Mouse (Mus musculus) hindbrain, embryonic 13.5 days (tissue): ENCODE results near the gene Nmnat2. TPM values are rescaled to one million over a fixed set of nuclear protein-coding genes. Genes with fewer than 3 reads are reported as not detected.

ENCODE experiments used
- ATAC-seq: fragments of 200-750 bp; cut with Nextera tagmentation; 2 replicates; pipeline ENCODE4 v1.8.0; 2017; ENCODE audit warnings: moderate TSS enrichment; ENCODE audit not compliant: low FRiP score
- H3K27ac ChIP-seq: fragments of 300-500 bp; sonication (generic); 2 replicates; pipeline ENCODE4 v1.5.1; 2015; ENCODE audit warnings: inconsistent platforms, mild to moderate bottlenecking, moderate library complexity
- H3K27me3 ChIP-seq: fragments of 300-500 bp; sonication (generic); 2 replicates; pipeline ENCODE4 v1.6.1; 2015; ENCODE audit warnings: mild to moderate bottlenecking, inconsistent platforms
- H3K36me3 ChIP-seq: fragments of 300-500 bp; sonication (generic); 2 replicates; pipeline ENCODE4 v1.6.1; 2015; ENCODE audit warnings: mild to moderate bottlenecking, inconsistent platforms
- H3K4me1 ChIP-seq: fragments of 300-500 bp; sonication (generic); replicated peaks from 2 replicates; pipeline ENCODE4 v1.6.1; 2015; ENCODE audit warnings: inconsistent platforms
- H3K4me2 ChIP-seq: fragments of 300-500 bp; sonication (generic); 2 replicates; pipeline ENCODE4 v1.6.1; 2015; ENCODE audit warnings: inconsistent platforms, mild to moderate bottlenecking, moderate library complexity
- H3K4me3 ChIP-seq: fragments of 300-500 bp; sonication (generic); 2 replicates; pipeline ENCODE4 v1.5.1; 2015; ENCODE audit warnings: mild to moderate bottlenecking, inconsistent platforms
- H3K9ac ChIP-seq: fragments of 300-500 bp; sonication (generic); 2 replicates; pipeline ENCODE4 v1.6.1; 2015; ENCODE audit warnings: mild to moderate bottlenecking, inconsistent platforms
- H3K9me3 ChIP-seq: fragments of 300-500 bp; sonication (generic); 2 replicates; pipeline ENCODE4 v1.6.1; 2016; ENCODE audit warnings: inconsistent platforms
- WGBS: fragments of 180-500 bp; shearing (Covaris S2); methylation state at CpG from one replicate; pipeline ENCODE4 v1.1.7; 2015; 5-methylcytosine and 5-hydroxymethylcytosine counted together
- polyA plus RNA-seq: library from polyadenylated mRNA; unstranded; fragments of >200 nt; fragmentation: Nextera tagmentation; extraction: Ambion mirVana; gene quantifications from 2 replicates; pipeline ENCODE4 v1.2.1, GENCODE M21; 2015

Nmnat2 gene
- polyA plus RNA-seq, 1 experiment from 2014 or later = 68.0 TPM

DNA sequence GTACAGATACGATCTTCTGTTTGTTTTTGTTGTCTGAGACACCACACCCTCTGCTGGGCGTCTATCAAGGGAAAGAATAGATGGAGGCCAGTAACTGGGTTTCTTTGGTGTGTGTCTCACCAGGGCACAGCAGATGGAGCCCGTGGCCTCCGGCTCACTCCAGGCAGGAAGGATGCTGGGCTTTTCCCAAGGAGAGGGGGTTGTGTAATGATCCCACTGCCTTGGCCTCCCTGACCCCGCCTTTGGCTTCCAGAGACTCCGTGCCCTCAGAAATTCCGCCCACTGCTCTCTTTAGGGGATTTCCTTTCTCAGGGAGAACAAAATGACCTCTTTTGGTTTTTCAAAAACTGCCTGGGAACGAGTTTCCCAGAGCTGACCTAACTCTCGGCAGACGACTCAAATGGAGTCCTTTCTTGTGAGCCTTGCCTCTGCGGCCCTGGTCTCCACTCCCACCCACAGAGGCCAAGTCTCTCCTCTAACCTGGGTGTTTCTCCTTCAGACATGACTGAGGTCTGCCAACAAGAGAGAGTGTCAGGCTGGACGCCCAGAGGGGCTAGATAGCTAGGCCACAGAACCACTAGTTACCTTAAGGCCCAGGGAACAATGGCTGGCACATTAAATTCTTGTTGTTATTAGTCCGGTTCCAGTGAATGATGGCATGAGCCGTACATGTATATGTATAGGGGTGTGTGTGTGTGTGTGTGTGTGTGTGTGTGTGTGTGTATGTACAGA, 93.5 kb downstream of the Nmnat2 start:
- Histone ChIP-seq H3K4me2 (no peak overlapping the region), H3K9me3 (no peaks in the 10 kb centered on the region), H3K4me1 (peaks cover 46% of the 10 kb centered on the region), H3K4me3 (no peak overlapping the region), H3K9ac (no peak overlapping the region), H3K27me3 (peaks cover 48% of the 10 kb centered on the region), H3K36me3 (no peaks in the 10 kb centered on the region), H3K27ac (peak overlapping the region; percentile 19; the same call in 1 of the 2 replicates)
- ATAC-seq = no peak
- WGBS = 12% methylated on average over 14 of the region's 14 CpGs

DNA sequence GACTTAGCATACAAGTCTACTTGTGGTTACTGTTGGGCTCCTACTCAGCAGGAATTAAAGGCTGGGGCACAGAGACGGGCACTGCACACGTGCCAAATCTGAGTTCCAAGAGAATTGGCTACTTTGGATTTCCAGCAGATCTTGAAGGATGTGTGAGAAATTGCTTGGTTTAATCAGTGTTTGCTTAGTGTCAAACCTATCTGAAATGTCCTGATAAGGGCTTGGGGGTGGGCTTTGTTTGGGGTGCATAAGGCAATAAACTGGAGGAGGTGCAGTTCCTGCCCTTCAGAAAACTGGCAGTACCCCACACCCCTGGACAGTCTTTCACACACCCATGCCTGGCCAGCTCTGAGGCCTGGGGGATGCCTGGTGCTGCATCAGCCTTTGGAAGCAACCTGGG, 94.7 kb downstream of the Nmnat2 start:
- no peaks in the 10 kb centered on the region for H3K36me3 ChIP-seq
- peaks cover 45% of the 10 kb centered on the region for H3K4me1 ChIP-seq
- no peak overlapping the region for H3K27ac ChIP-seq
- peaks cover 42% of the 10 kb centered on the region for H3K27me3 ChIP-seq
- no peak overlapping the region for H3K4me2 ChIP-seq
- H3K4me3 ChIP-seq = no peak overlapping the region
- WGBS = 60% methylated on average over 2 of the region's 2 CpGs
- no peak for ATAC-seq
- no peak overlapping the region for H3K9ac ChIP-seq
- no peaks in the 10 kb centered on the region for H3K9me3 ChIP-seq

DNA sequence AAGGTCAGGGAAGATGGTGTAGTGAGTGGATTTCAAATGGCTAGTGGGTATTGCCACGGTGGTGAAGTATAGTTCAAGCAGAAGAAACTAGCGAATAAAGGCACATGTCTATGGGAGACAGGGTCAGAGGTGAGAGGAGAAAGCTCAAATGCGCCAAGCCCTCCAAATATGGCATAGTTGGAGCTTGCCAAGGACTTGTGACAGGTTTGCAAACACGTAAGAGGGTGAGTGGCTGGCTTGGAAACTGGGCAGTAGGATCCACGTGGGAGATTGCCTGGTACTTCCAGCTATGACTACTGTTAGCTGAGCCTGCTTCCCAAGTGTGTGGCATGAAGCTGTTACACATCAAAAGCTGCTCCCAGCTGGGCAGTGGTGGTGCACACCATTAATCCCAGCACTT, 96.7 kb downstream of the Nmnat2 start:
- Histone ChIP-seq H3K4me2 (no peak overlapping the region), H3K27ac (no peak overlapping the region), H3K4me3 (no peak overlapping the region), H3K9me3 (no peaks in the 10 kb centered on the region), H3K36me3 (no peaks in the 10 kb centered on the region), H3K9ac (no peak overlapping the region), H3K4me1 (peaks cover 40% of the 10 kb centered on the region), H3K27me3 (peaks cover 51% of the 10 kb centered on the region)
- no peak for ATAC-seq
- 77% methylated on average over 5 of the region's 5 CpGs for WGBS

DNA sequence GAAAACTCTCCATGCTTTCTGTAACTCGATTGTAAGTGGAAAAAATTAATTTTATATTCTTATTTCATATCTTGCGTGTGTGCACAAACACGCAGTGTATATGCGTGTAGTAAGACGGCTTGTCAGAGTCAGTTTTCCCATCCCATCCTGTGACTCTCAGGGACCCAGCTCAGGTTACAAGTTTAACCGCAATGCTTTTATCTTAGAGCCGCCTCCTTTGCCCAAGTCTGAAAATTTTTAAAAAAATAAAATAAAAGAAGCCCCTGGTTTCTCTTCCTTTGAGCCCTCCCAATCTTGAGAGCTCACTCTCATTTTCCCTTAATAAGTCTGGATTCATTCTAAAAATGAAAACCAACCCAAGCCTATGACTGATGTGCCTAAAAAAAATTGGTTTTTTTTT, 98.8 kb downstream of the Nmnat2 start:
- Histone ChIP-seq H3K9me3 (no peaks in the 10 kb centered on the region), H3K4me2 (no peak overlapping the region), H3K36me3 (no peaks in the 10 kb centered on the region), H3K27ac (no peak overlapping the region), H3K4me1 (peaks cover 30% of the 10 kb centered on the region), H3K27me3 (peaks cover 50% of the 10 kb centered on the region), H3K9ac (no peak overlapping the region), H3K4me3 (no peak overlapping the region)
- ATAC-seq = no peak
- WGBS = 13% methylated on average over 7 of the region's 7 CpGs

DNA sequence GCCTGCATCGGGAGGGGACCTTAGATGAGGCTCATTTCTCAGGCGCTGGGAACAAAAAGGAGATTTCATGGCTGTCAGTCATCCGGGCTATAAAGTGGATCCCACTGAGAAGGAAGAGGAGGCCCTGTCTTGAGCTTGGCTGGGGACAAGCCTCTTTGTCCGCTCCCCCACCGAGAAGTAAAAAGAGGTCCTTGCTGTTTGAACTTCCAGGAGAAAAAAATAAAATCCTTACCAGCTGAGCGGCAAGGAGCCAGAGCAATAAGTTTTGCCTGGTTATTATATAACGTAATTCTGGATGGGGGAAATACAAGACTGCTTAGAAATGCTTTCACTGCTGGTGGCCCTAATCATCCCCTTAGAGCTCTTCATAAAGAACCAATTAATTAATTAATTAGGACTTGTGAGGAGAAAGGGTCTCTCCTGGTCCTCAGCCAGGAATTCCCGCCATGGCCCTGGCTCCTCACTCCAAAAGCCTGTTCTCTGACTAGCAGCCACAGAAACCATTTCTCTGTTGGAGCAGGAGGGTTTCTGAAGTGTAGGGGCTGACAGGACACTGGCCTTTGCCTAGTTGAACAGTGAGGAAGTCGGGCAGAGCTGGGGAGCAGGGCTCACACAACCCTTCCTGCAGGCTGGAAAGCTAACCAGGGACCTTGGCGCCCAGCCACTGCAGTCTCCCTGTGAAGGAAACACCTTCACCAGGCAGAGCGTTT, 99.5 kb downstream of the Nmnat2 start:
- Histone ChIP-seq H3K27ac (peak overlapping the region; percentile 70), H3K4me2 (no peak overlapping the region), H3K9ac (peak overlapping the region; percentile 46; the same call in 1 of the 2 replicates), H3K4me3 (no peak overlapping the region), H3K9me3 (no peaks in the 10 kb centered on the region), H3K4me1 (peaks cover 30% of the 10 kb centered on the region), H3K27me3 (peaks cover 55% of the 10 kb centered on the region), H3K36me3 (no peaks in the 10 kb centered on the region)
- WGBS = 9% methylated on average over 11 of the region's 11 CpGs
- ATAC-seq = peak; percentile 65

DNA sequence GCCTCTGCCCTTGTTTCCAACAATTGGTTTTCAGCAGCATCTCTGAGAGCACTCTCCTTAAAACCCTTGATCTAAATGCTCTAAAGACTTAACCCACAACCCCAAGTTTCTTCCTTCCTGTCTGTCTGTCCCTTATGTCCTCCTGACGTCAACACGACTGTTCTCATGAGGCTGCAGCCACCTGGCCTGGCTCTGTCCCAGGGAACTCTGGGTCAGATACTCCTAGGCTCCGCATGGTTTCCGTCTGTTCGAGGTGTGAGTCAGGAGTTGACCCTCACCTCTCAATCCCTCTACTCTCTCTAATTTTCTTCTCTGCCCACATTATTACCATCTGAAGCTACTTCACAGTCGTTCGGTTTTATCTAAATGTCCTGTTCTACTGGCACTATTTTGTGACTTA, 103.5 kb downstream of the Nmnat2 start:
- 83% methylated on average over 7 of the region's 7 CpGs for WGBS

DNA sequence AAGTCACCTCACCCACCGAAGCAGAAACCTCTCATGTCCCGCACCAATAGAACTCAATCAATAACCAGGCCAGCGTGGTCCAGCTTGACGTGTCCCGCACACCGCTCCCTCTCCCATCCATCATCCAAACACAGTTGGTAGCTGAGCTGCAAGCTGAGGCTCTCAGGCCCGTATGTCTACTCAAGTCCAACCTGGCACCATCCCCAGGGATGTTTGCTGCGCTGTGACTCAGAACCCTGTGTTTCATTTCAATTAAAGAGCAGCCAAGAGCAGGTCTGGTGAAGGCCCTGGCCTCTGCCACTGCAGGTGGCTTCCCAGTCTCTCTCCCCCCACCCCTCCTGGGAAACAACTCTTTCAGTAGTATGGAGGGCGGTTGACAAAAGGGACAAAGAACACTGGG, 104.8 kb downstream of the Nmnat2 start:
- no peak overlapping the region for H3K4me2 ChIP-seq
- ATAC-seq = no peak
- WGBS = 61% methylated on average over 9 of the region's 9 CpGs
- H3K27ac ChIP-seq = no peak overlapping the region
- H3K9me3 ChIP-seq = no peaks in the 10 kb centered on the region
- no peak overlapping the region for H3K4me3 ChIP-seq
- no peak overlapping the region for H3K9ac ChIP-seq
- peaks cover 46% of the 10 kb centered on the region for H3K27me3 ChIP-seq
- H3K36me3 ChIP-seq = no peaks in the 10 kb centered on the region
- peaks cover 24% of the 10 kb centered on the region for H3K4me1 ChIP-seq

More for the DNA sequence above, 103.5 kb downstream of the Nmnat2 start:
- Histone ChIP-seq H3K4me2 (no peak overlapping the region), H3K27ac (no peak overlapping the region), H3K9ac (no peak overlapping the region), H3K27me3 (peaks cover 48% of the 10 kb centered on the region), H3K36me3 (no peaks in the 10 kb centered on the region), H3K9me3 (no peaks in the 10 kb centered on the region), H3K4me3 (no peak overlapping the region), H3K4me1 (peaks cover 35% of the 10 kb centered on the region)
- no peak for ATAC-seq

DNA sequence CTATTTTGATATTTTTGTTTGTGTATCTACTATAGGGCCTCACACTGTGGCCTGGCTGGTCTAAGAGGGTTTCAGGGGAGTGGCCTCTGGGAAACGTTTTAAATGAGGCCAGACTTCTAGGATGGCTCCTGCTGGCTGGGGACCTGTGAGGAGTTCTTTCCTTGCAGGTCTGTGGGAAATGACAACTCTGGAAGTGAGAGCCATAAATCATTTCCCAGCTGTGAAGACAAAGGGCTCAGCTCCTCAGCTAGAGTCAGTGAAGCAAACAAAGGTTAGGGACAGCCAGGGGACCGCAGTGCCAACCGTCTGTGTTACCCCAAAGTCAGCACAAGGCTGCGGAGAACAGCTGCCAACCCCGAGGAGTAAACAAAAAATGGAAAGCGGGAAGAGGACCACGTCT, 107.8 kb downstream of the Nmnat2 start:
- Histone ChIP-seq H3K4me3 (no peak overlapping the region), H3K27me3 (peaks cover 29% of the 10 kb centered on the region), H3K9me3 (no peaks in the 10 kb centered on the region), H3K4me1 (peaks cover 27% of the 10 kb centered on the region), H3K4me2 (peak overlapping the region; percentile 17; the same call in 1 of the 2 replicates), H3K9ac (no peak overlapping the region), H3K36me3 (no peaks in the 10 kb centered on the region), H3K27ac (peak overlapping the region; percentile 67)
- 22% methylated on average over 7 of the region's 7 CpGs for WGBS
- ATAC-seq = no peak; the same call in 1 of the 2 replicates

DNA sequence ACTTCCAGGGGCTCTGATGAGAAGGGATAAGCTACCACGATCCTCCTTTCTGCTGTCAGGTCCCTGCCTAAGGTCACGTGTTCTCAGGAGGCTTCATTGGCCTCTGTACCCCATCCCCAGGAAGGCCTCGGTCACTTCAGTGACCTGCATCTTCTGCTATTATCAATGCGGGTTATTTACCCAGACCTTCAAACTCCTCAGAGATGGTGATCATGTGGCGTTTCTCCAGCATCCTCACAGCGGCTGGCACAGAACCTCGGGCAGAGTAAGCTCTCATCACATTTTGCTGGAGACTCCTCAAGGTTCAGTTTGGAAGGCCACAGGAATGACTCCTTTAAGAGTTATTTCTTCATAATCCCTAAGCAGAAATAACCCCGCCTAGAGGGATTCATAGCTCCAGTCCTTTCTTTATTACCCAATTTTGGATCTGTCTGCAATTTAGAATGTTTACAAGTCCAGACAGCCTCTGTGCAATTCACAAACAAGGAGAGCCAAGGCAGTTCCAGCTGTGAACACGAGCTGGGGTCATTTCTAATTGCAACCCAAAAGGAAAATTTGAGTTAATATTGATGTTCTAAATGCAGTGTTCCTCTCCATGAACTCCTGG, 110.1 kb downstream of the Nmnat2 start:
- Histone ChIP-seq H3K36me3 (no peaks in the 10 kb centered on the region), H3K9ac (no peak overlapping the region), H3K9me3 (no peaks in the 10 kb centered on the region), H3K27ac (0 out of 2 replicates have a peak overlapping the region, but pooled peaks have one; percentile 12), H3K4me2 (no peak overlapping the region), H3K27me3 (peaks cover 11% of the 10 kb centered on the region), H3K4me1 (peaks cover 23% of the 10 kb centered on the region), H3K4me3 (no peak overlapping the region)
- WGBS = 85% methylated on average over 9 of the region's 9 CpGs
- no peak for ATAC-seq

DNA sequence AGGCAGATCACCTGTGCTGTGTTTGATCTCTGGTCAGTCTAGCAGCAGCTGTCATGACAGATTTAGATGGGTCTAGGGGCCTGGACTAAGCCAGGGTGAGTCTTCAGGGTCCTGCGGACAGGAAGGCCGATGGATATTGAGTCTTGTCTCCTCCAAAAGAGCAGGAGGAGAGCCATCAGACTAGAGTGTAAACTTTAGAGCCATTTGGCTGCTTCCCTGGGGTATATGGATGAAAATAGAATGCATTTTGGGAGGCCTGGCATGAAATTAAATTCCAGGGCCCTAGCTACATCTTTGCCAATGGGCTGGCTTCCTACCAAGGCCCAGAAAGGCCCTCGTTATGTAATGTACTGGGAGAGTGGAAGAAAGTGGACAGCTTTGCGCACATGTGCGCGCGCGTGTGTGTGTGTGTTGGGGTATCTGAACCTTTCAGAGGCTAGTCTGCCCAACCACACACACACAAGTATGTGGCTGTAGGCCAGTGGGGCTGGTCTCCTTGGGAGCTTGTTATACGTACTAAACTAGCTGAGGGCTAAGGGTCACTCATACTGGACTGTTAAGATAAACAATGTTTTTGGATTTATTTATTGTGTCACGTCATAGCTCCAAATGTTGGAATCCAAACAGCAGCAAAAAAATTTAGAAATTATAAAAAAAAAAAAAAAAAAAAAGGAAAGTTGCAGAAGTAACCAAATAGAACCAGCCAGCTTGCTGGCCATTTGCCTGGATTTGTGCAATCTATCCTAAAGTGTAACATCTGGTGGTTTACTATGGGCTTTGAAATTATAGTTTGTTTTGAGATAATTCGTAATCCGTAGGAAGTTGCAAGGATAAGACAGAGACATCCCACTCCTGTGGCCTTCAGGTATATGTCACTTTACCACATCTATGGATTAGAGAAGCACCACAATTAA, 110.9 kb downstream of the Nmnat2 start:
- 82% methylated on average over 12 of the region's 12 CpGs for WGBS
- H3K4me3 ChIP-seq = no peak overlapping the region
- no peak overlapping the region for H3K4me2 ChIP-seq
- ATAC-seq = no peak
- H3K36me3 ChIP-seq = no peaks in the 10 kb centered on the region
- H3K9me3 ChIP-seq = no peaks in the 10 kb centered on the region
- peaks cover 9% of the 10 kb centered on the region for H3K27me3 ChIP-seq
- 0 out of 2 replicates have a peak overlapping the region, but pooled peaks have one; percentile 12 for H3K27ac ChIP-seq
- H3K9ac ChIP-seq = no peak overlapping the region
- peaks cover 21% of the 10 kb centered on the region for H3K4me1 ChIP-seq

DNA sequence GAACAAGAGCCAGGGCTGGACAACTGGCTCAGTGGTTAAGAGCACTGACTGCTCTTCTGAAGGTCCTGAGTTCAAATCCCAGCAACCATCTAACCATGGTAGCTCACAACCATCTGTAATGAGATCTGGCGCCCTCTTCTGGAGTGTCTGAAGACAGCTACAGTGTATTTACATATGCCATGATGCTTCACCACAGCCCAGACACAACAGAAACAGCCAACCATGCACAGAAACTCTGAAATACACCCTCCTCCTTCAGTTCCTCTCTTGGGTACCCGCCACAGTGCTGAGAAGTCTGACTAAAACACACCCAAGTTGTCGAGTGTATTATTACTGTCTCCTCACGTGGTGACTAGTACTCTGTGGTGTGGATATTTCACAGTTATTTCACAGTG, 111.6 kb downstream of the Nmnat2 start:
- no peak for ATAC-seq
- H3K27ac ChIP-seq = no peak overlapping the region
- no peaks in the 10 kb centered on the region for H3K9me3 ChIP-seq
- peaks cover 21% of the 10 kb centered on the region for H3K4me1 ChIP-seq
- peaks cover 13% of the 10 kb centered on the region for H3K27me3 ChIP-seq
- H3K36me3 ChIP-seq = no peaks in the 10 kb centered on the region
- H3K9ac ChIP-seq = no peak overlapping the region
- H3K4me2 ChIP-seq = no peak overlapping the region
- H3K4me3 ChIP-seq = no peak overlapping the region
- WGBS = 80% methylated on average over 4 of the region's 4 CpGs

DNA sequence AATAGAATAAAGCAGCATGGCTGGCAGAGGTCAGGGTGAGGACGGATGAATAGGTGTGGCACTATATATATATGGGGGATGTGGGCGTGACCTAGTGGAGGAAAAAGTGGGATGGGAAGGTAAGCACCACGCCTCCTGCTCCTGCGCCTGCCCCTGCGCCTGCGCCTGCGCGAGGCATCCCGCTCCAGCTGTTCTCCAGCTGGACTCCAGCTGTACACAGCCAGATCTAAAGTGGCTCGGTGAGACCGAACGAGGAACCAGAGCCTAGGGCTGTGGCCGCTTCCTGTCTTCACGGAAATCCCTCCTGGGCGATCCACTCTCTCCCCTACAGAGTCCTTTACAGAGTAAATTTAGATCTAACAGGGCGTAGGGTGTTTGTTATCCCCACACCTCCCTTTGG, 116.8 kb downstream of the Nmnat2 start:
- Histone ChIP-seq H3K36me3 (peaks cover 2% of the 10 kb centered on the region), H3K9me3 (no peaks in the 10 kb centered on the region), H3K4me2 (no peak overlapping the region), H3K27me3 (peaks cover 41% of the 10 kb centered on the region), H3K4me3 (no peak overlapping the region), H3K27ac (no peak overlapping the region), H3K4me1 (peaks cover 43% of the 10 kb centered on the region), H3K9ac (no peak overlapping the region)
- 54% methylated on average over 16 of the region's 16 CpGs for WGBS
- peak; percentile 21; the same call in 1 of the 2 replicates for ATAC-seq
